Mouse (Mus musculus): Measurements from ENCODE around the gene 1700016K19Rik. TPM values are rescaled to one million over a fixed set of nuclear protein-coding genes. Genes with fewer than 3 reads are reported as not detected.
"Not testable (repeated sequence)": the region's sequence is repeated elsewhere in the genome, so short reads cannot be mapped to it uniquely, and the experiment has no call there.

1700016K19Rik gene
- polyA plus RNA-seq, 1 experiment: not detected

GRCm38 (mm10) chr11:75972916-75973567 is 26.7 kb upstream of the 1700016K19Rik start:
- Histone ChIP-seq H3K4me1 (ENCODE audit: control insufficient read depth, insufficient read depth, insufficient read length, low read length) (no peaks in the 10 kb centered on the region), H3K4me3 (ENCODE audit: insufficient read depth, low read depth, low read length) (no peak overlapping the region), H3K27ac (replicated peaks; ENCODE audit: low read depth, low read length) (no peak overlapping the region)

DNA sequence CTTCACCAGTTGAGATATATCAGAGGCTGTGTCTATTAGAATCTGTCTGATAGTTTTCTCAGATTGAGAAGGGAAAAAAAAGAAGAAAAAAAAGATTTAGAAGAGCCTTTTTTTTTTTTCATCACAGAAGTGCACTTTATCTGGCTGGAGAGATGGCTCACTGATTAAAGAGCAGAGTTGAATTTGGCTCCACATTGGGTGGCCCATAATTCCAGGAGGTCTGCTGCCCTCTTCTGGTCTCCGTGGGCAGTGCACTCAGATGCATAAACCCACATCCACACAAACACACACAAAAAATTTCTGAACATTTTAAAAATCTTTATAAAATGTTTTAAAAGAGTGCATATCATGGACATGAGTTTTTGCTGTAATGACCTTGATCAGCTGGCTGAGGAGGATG is 25.7 kb upstream of the 1700016K19Rik start:
- H3K4me3 ChIP-seq (ENCODE audit: insufficient read depth, low read depth, low read length): no peak overlapping the region
- no peaks in the 10 kb centered on the region for H3K4me1 ChIP-seq (ENCODE audit: control insufficient read depth, insufficient read depth, insufficient read length, low read length)

GRCm38 (mm10) chr11:75976748-75977147 is 23.0 kb upstream of the 1700016K19Rik start:
- Histone ChIP-seq H3K4me3 (ENCODE audit: insufficient read depth, low read depth, low read length) (no peak overlapping the region), H3K27ac (replicated peaks; ENCODE audit: low read depth, low read length) (no peak overlapping the region), H3K4me1 (ENCODE audit: control insufficient read depth, insufficient read depth, insufficient read length, low read length) (no peaks in the 10 kb centered on the region)

More for the DNA sequence above, 25.7 kb upstream of the 1700016K19Rik start:
- H3K27ac ChIP-seq (replicated peaks; ENCODE audit: low read depth, low read length): no peak overlapping the region

DNA sequence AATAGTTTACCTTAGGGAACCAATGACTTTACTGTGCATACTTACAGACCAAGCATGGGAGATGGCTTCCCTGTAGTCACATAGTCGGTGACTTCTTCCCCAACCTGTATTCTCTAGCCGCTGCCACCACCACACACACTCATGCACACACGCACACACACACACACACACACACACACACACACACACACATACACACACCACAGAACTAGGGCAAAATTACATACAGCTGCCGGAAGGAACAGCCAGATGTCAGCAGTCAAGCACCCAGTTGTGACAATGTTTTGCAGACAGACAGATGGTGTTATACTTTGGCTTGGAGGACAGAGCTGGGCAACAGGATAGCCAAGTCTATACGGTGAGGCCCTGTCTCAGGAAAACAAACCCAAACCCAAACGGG is 21.7 kb upstream of the 1700016K19Rik start:
- H3K4me3 ChIP-seq (ENCODE audit: insufficient read depth, low read depth, low read length): no peak overlapping the region
- no peaks in the 10 kb centered on the region for H3K4me1 ChIP-seq (ENCODE audit: control insufficient read depth, insufficient read depth, insufficient read length, low read length)
- H3K27ac ChIP-seq (replicated peaks; ENCODE audit: low read depth, low read length): no peak overlapping the region

DNA sequence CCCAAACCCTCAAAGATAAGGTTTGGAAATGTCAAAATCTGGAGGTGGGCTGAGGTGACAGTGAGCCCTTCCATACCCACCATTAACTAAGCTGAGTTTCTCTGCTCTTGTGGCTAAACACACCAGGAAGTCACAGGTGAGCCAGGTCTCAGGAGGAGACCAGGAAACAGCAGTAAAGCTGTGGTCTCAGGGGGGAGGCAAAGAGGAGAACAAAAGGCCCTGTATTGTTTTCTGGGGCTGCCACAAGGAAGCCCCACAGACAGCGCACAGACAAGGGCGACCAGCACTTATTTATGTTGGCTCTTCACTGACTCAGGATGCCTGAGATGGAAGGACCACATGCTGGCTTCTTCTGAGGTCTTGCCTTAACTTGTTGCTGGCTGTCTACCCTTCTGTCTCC is 19.3 kb upstream of the 1700016K19Rik start:
- no peaks in the 10 kb centered on the region for H3K4me1 ChIP-seq (ENCODE audit: control insufficient read depth, insufficient read depth, insufficient read length, low read length)
- no peak overlapping the region for H3K4me3 ChIP-seq (ENCODE audit: insufficient read depth, low read depth, low read length)

GRCm38 (mm10) chr11:75983194-75983593 is 16.5 kb upstream of the 1700016K19Rik start:
- H3K27ac ChIP-seq (replicated peaks; ENCODE audit: low read depth, low read length): no peak overlapping the region
- H3K4me1 ChIP-seq (ENCODE audit: control insufficient read depth, insufficient read depth, insufficient read length, low read length): no peaks in the 10 kb centered on the region
- no peak overlapping the region for H3K4me3 ChIP-seq (ENCODE audit: insufficient read depth, low read depth, low read length)

More for the DNA sequence above, 19.3 kb upstream of the 1700016K19Rik start:
- no peak overlapping the region for H3K27ac ChIP-seq (replicated peaks; ENCODE audit: low read depth, low read length)

- Histone ChIP-seq H3K4me1 (ENCODE audit: control insufficient read depth, insufficient read depth, insufficient read length, low read length) (no peaks in the 10 kb centered on the region), H3K4me3 (ENCODE audit: insufficient read depth, low read depth, low read length) (no peak overlapping the region)
Measured at GRCm38 (mm10) chr11:75984581-75984980, 15.1 kb upstream of the 1700016K19Rik start.

GRCm38 (mm10) chr11:75985948-75986347 is 13.8 kb upstream of the 1700016K19Rik start:
- H3K4me1 ChIP-seq (ENCODE audit: control insufficient read depth, insufficient read depth, insufficient read length, low read length): no peaks in the 10 kb centered on the region
- H3K27ac ChIP-seq (replicated peaks; ENCODE audit: low read depth, low read length): no peak overlapping the region
- H3K4me3 ChIP-seq (ENCODE audit: insufficient read depth, low read depth, low read length): no peak overlapping the region

More at GRCm38 (mm10) chr11:75984581-75984980, 15.1 kb upstream of the 1700016K19Rik start:
- H3K27ac ChIP-seq (replicated peaks; ENCODE audit: low read depth, low read length): no peak overlapping the region

- no peaks in the 10 kb centered on the region for H3K4me1 ChIP-seq (ENCODE audit: control insufficient read depth, insufficient read depth, insufficient read length, low read length)
- no peak overlapping the region for H3K4me3 ChIP-seq (ENCODE audit: insufficient read depth, low read depth, low read length)
- no peak overlapping the region for H3K27ac ChIP-seq (replicated peaks; ENCODE audit: low read depth, low read length)
Measured at GRCm38 (mm10) chr11:75990965-75991835, 8.5 kb upstream of the 1700016K19Rik start.

- no peaks in the 10 kb centered on the region for H3K4me1 ChIP-seq (ENCODE audit: control insufficient read depth, insufficient read depth, insufficient read length, low read length)
- H3K4me3 ChIP-seq (ENCODE audit: insufficient read depth, low read depth, low read length): no peak overlapping the region
- no peak overlapping the region for H3K27ac ChIP-seq (replicated peaks; ENCODE audit: low read depth, low read length)
Measured at GRCm38 (mm10) chr11:75991911-75992310, 7.8 kb upstream of the 1700016K19Rik start.

GRCm38 (mm10) chr11:75992481-75992880 is 7.2 kb upstream of the 1700016K19Rik start:
- Histone ChIP-seq H3K4me1 (ENCODE audit: control insufficient read depth, insufficient read depth, insufficient read length, low read length) (no peaks in the 10 kb centered on the region), H3K27ac (replicated peaks; ENCODE audit: low read depth, low read length) (no peak overlapping the region), H3K4me3 (ENCODE audit: insufficient read depth, low read depth, low read length) (no peak overlapping the region)

GRCm38 (mm10) chr11:75994357-75994756 is 5.4 kb upstream of the 1700016K19Rik start:
- H3K4me3 ChIP-seq (ENCODE audit: insufficient read depth, low read depth, low read length): no peak overlapping the region
- H3K4me1 ChIP-seq (ENCODE audit: control insufficient read depth, insufficient read depth, insufficient read length, low read length): no peaks in the 10 kb centered on the region
- no peak overlapping the region for H3K27ac ChIP-seq (replicated peaks; ENCODE audit: low read depth, low read length)

- H3K4me1 ChIP-seq (ENCODE audit: control insufficient read depth, insufficient read depth, insufficient read length, low read length): no peaks in the 10 kb centered on the region
- H3K27ac ChIP-seq (replicated peaks; ENCODE audit: low read depth, low read length): no peak overlapping the region
- H3K4me3 ChIP-seq (ENCODE audit: insufficient read depth, low read depth, low read length): no peak overlapping the region
Measured at GRCm38 (mm10) chr11:76000701-76001100, 989 bp downstream of the 1700016K19Rik start.

- Histone ChIP-seq H3K27ac (replicated peaks; ENCODE audit: low read depth, low read length) (no peak overlapping the region), H3K4me1 (ENCODE audit: control insufficient read depth, insufficient read depth, insufficient read length, low read length) (no peaks in the 10 kb centered on the region), H3K4me3 (ENCODE audit: insufficient read depth, low read depth, low read length) (no peak overlapping the region)
Measured at GRCm38 (mm10) chr11:76001237-76001878, 1.6 kb downstream of the 1700016K19Rik start.

DNA sequence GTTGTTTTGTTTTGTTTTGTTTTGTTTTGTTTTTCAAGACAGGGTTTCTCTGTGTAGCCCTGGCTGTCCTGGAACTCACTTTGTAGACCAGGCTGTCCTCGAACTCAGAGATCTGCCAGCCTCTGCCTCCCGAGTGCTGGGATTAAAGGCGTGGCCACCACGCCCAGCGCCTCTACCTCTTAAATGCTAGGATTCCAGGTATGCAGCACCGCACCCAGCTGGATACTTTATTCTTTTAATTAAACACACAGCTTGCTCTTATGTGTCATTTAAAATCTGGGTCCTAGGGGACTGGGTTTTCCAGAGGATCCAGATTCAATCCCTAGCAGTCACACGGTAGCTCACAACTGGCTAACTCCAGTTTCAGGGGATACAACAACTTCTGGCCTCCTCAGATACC is 4.6 kb downstream of the 1700016K19Rik start:
- H3K4me1 ChIP-seq (ENCODE audit: control insufficient read depth, insufficient read depth, insufficient read length, low read length); H3K4me3 ChIP-seq (ENCODE audit: insufficient read depth, low read depth, low read length); H3K27ac ChIP-seq (replicated peaks; ENCODE audit: low read depth, low read length): not testable (repeated sequence)

Data from brown adipose tissue, adult 24 weeks (tissue).